Mouse (Mus musculus) limb, embryonic 13.5 days (tissue): ENCODE measurements at regions not wholly inside any gene's neighbourhood (a gene's known extent, or its start where the extent isn't known, plus 50 kb on each side); places are given as distances from the start of the nearest gene placed in this dataset.

Experiments used
- ATAC-seq: fragments of 200-750 bp; cut with Nextera tagmentation; 2 replicates; pipeline ENCODE4 v1.8.0; 2017; ENCODE audit warnings: low read depth, moderate number of reproducible peaks, moderate TSS enrichment; ENCODE audit not compliant: low FRiP score
- H3K27ac ChIP-seq: fragments of 300-500 bp; sonication (generic); 2 replicates; pipeline ENCODE4 v1.5.1; 2015; ENCODE audit warnings: inconsistent platforms, mild to moderate bottlenecking, moderate library complexity
- H3K27me3 ChIP-seq: fragments of 300-500 bp; sonication (generic); 2 replicates; pipeline ENCODE4 v1.6.1; 2015; ENCODE audit warnings: mild to moderate bottlenecking, inconsistent platforms
- H3K36me3 ChIP-seq: fragments of 300-500 bp; sonication (generic); 2 replicates; pipeline ENCODE4 v1.6.1; 2015; ENCODE audit warnings: inconsistent platforms, mild to moderate bottlenecking, moderate library complexity
- H3K4me1 ChIP-seq: fragments of 300-500 bp; sonication (generic); 2 replicates; pipeline ENCODE4 v1.6.1; 2015; ENCODE audit warnings: inconsistent platforms
- H3K4me2 ChIP-seq: fragments of 300-500 bp; sonication (generic); replicated peaks from 2 replicates; pipeline ENCODE4 v1.6.1; 2015; ENCODE audit warnings: inconsistent platforms, mild to moderate bottlenecking, moderate library complexity
- H3K4me3 ChIP-seq: fragments of 300-500 bp; sonication (generic); 2 replicates; pipeline ENCODE4 v1.5.1; 2015; ENCODE audit warnings: moderate library complexity, mild to moderate bottlenecking, inconsistent platforms
- H3K9ac ChIP-seq: fragments of 300-500 bp; sonication (generic); 2 replicates; pipeline ENCODE4 v1.6.1; 2015; ENCODE audit warnings: mild to moderate bottlenecking, inconsistent platforms
- H3K9me3 ChIP-seq: fragments of 300-500 bp; sonication (generic); 2 replicates; pipeline ENCODE4 v1.6.1; 2016; ENCODE audit warnings: inconsistent platforms
- WGBS: fragments of 180-500 bp; shearing (Covaris S2); methylation state at CpG from one replicate; pipeline ENCODE4 v1.1.7; 2015; 5-methylcytosine and 5-hydroxymethylcytosine counted together

DNA sequence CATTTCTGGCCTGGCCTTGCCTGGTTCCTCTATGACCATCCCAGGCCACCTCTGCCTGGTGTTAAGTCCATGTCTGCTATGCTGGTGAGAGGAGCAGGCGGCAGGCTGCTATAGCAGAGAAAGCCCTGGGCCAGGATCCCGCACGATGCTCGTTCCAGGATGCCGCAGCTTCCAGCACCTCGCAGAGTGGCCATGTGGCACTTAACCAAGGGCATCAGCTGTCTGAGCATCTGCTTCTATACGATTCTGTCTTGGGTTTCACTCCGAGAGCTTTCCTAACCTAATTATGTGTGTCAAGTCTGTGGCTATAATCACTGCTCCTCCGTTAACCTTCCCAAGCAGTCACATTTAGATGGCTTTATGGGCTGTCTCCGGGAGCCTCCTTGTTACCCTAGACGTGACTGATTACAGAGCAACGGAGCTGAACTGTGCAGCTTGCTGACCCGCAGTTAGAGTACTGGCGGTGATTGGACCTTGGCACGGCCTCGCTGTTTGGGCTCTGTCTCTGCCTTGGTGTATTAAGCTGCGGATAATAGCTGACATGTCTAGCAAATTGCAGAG is 64.4 kb downstream of the Ackr3 start:
- Histone ChIP-seq H3K9ac (no peak overlapping the region), H3K4me1 (peaks cover 36% of the 10 kb centered on the region), H3K36me3 (no peaks in the 10 kb centered on the region), H3K4me2 (no peak overlapping the region), H3K4me3 (no peak overlapping the region), H3K27ac (no peak overlapping the region), H3K27me3 (peaks cover 30% of the 10 kb centered on the region), H3K9me3 (0 out of 2 replicates have a peak, but pooled peaks cover 3% of the 10 kb centered on the region)
- 28% methylated on average over 17 of the region's 17 CpGs for WGBS
- no peak for ATAC-seq

DNA sequence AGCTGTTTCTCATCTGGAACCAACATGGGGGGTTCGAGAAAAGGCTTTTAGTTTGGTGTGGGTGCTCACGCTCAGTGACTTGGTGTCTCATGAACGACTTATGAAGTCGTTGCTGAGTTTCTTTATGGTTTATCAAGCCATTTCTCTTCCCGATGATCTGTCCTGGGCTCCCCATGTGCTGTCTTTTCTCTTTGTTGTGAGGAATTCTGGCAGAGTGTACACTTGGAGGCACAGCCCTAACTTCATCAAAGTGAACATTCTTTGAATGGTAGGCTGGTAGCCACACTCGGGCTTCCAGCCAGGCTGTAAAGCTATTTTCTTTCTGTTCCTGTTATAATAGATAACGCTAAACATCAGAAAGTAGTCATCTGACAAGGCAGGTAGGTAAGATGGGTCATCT is 65.2 kb downstream of the Ackr3 start:
- Histone ChIP-seq H3K4me1 (peaks cover 43% of the 10 kb centered on the region), H3K4me3 (no peak overlapping the region), H3K27me3 (peaks cover 30% of the 10 kb centered on the region), H3K9me3 (0 out of 2 replicates have a peak, but pooled peaks cover 3% of the 10 kb centered on the region), H3K27ac (peak overlapping the region; percentile 39; the same call in 1 of the 2 replicates), H3K36me3 (no peaks in the 10 kb centered on the region), H3K4me2 (no peak overlapping the region), H3K9ac (no peak overlapping the region)
- 58% methylated on average over 7 of the region's 7 CpGs for WGBS
- no peak for ATAC-seq

DNA sequence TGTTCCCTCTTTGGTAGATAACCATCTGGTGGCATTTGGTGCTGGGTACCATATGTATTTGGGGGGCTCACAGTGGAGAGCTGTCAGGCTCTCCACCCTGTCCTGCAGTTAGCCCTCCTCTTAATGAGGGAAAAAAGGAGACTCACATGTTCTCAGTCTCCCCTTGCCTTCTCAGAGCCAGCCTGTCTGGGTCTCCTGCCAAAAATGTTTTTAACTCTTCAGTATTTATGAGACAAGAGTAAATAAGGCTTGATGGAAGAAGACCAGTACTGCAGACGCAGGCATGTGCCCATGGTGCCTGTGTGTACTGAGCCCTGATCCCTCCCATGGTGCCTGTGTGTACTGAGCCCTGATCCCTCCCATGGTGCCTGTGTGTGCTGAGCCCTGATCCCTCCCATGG is 66.1 kb downstream of the Ackr3 start:
- no peak overlapping the region for H3K4me3 ChIP-seq

DNA sequence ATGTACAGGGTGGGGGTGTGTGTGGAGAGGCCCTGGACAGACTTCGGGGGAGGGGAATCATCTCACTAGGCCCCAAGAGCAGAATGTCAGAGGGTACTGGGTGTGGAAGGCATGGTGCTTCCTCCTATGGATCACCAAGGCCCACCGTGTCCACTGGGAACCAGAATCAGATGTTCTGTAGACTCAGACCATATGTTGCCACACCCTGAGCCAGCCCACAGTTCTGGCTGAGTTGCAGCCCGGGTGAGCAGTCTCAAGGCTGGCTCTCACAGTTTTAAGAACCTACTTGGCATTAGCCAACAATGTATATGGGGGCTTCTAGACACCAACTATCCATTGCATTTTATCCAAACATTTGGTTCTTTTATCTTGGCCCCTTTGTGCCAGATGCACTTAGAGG is 67.5 kb downstream of the Ackr3 start:
- no peak for ATAC-seq
- Histone ChIP-seq H3K4me3 (no peak overlapping the region), H3K27me3 (peaks cover 30% of the 10 kb centered on the region), H3K9me3 (0 out of 2 replicates have a peak, but pooled peaks cover 3% of the 10 kb centered on the region), H3K4me1 (peaks cover 47% of the 10 kb centered on the region), H3K36me3 (no peaks in the 10 kb centered on the region), H3K4me2 (no peak overlapping the region), H3K27ac (no peak overlapping the region), H3K9ac (no peak overlapping the region)
- 77% methylated on average over 3 of the region's 3 CpGs for WGBS

More for the DNA sequence above, 66.1 kb downstream of the Ackr3 start:
- Histone ChIP-seq H3K9me3 (0 out of 2 replicates have a peak, but pooled peaks cover 3% of the 10 kb centered on the region), H3K4me2 (no peak overlapping the region), H3K9ac (no peak overlapping the region), H3K4me1 (peaks cover 43% of the 10 kb centered on the region), H3K27me3 (peaks cover 30% of the 10 kb centered on the region), H3K27ac (no peak overlapping the region), H3K36me3 (no peaks in the 10 kb centered on the region)
- ATAC-seq, result no peak
- WGBS, result 63% methylated on average over 1 of the region's 1 CpGs

DNA sequence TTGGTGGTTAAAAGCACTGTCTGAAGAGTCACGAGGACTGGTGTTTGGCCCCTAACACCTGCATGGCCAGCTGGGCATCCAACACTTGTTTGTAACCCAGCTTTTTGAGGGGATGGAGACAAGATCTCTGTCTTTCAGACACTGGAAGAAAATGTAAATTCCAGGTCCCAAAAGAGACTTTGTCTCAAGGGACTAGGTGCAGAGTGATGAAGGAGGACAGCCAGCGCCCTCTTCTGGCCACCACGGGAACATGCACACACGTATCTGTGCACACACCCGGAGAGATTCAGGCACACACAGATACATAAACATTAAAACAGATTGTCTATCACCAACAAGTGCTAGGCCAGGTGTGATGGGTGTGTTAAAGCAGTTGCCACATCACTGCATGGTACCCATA is 68.6 kb downstream of the Ackr3 start:
- H3K4me1 ChIP-seq, result peaks cover 52% of the 10 kb centered on the region
- 0 out of 2 replicates have a peak overlapping the region, but pooled peaks have one; percentile 77 for H3K27ac ChIP-seq
- ATAC-seq, result no peak
- H3K4me2 ChIP-seq, result no peak overlapping the region
- H3K27me3 ChIP-seq, result peaks cover 28% of the 10 kb centered on the region
- H3K9me3 ChIP-seq, result 0 out of 2 replicates have a peak, but pooled peaks cover 3% of the 10 kb centered on the region
- WGBS, result 94% methylated on average over 5 of the region's 5 CpGs
- no peak overlapping the region for H3K9ac ChIP-seq
- no peak overlapping the region for H3K4me3 ChIP-seq
- H3K36me3 ChIP-seq, result no peaks in the 10 kb centered on the region

DNA sequence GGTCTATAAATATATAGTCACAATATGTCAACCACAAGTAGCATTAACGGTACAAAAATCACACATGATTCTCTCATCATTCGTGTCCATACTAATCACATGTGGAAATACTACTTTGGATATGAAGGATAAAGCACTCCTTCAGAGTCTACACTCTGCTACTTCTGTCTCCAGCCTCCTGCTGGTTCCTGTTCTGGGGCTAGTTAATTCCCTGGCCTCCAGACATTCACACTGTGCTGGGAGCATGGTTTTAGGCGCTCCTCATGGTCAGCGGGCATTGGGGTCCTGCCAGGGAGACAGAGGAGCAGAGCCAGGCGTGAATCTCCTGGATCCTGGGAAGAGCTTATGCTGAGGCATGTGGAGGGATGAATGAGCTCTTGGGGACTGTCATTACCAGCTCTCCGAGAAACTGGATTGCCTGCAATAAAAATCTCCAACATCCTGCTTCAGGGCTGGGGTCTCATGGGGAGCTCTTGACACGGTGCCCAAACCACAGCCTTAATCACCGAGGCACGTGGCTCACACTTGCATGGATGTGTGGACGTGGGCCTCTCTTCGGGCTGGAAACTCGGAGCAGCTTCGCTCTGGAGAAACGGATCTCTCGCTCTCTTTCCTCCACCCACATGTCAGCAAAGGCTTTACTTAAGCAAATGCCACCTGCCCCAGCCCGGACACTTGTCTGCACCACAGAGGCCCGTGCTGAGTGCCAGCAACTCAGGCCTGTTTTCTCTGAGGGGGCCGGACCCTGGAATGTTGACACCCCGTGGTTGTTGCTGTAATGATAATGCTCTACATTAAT is 69.2 kb downstream of the Ackr3 start:
- Histone ChIP-seq H3K9ac (no peak overlapping the region), H3K36me3 (no peaks in the 10 kb centered on the region), H3K4me3 (no peak overlapping the region), H3K4me2 (peak overlapping the region; percentile 9; the same call in 1 of the 2 replicates), H3K9me3 (0 out of 2 replicates have a peak, but pooled peaks cover 3% of the 10 kb centered on the region), H3K27ac (peak overlapping the region; percentile 77; the same call in 1 of the 2 replicates), H3K27me3 (peaks cover 22% of the 10 kb centered on the region), H3K4me1 (peaks cover 56% of the 10 kb centered on the region)
- ATAC-seq, result peak; percentile 82
- WGBS, result 27% methylated on average over 19 of the region's 19 CpGs

DNA sequence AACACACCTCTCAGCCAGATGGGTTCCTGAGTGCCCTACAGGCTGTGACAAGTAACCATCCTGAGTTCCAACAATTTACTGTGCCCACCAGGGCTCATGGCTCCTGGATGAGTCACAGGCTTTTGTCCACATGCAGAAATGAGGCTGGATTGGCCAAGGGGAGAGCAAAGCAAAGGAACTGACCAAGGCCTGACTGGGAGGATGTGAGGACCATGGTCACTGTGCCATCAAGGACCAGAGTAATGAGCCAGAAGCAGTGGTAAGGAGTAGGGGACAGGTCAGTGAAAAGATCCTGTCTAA is 69.8 kb downstream of the Ackr3 start:
- peaks cover 56% of the 10 kb centered on the region for H3K4me1 ChIP-seq
- no peak overlapping the region for H3K4me3 ChIP-seq
- peak overlapping the region; percentile 39; the same call in 1 of the 2 replicates for H3K27ac ChIP-seq
- ATAC-seq, result peak; percentile 13; the same call in 1 of the 2 replicates
- H3K9ac ChIP-seq, result no peak overlapping the region
- peaks cover 17% of the 10 kb centered on the region for H3K27me3 ChIP-seq
- 0 out of 2 replicates have a peak, but pooled peaks cover 3% of the 10 kb centered on the region for H3K9me3 ChIP-seq
- H3K4me2 ChIP-seq, result 0 out of 2 replicates have a peak overlapping the region, but pooled peaks have one; percentile 9
- H3K36me3 ChIP-seq, result no peaks in the 10 kb centered on the region

DNA sequence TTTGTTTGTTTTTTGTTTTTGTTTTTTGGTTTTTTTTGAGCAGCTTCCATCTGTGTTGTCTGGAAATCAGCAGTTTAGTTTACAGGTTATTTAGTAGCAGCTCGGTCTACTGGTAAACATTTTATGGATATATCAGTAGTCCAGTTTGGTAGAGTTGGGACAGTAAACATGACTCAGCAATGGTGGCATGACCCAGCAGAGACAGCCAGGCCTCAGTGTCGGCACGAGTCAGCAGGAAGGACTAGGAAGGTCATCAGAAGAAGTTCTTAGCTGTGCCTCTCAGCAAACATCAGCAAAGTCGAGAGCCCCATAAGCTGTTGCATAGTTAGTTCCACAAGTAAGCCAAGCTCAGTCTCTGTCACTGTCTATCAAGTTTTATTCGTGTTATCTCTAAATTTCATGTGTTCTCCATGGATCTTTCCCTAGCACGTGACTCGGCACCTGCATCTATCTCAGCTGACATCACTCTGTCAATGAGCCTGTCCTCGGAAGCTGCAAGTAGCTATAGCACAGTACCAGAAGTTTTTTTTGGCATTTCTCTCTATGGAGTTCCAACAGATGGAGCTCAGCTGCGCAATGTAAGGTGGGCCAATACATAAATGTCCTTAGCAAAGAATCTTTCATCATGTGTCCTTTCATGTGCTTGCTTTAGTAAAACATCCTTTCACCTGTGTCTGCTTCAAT is 71.3 kb downstream of the Ackr3 start:
- H3K4me2 ChIP-seq, result no peak overlapping the region
- no peak overlapping the region for H3K4me3 ChIP-seq
- H3K36me3 ChIP-seq, result no peaks in the 10 kb centered on the region
- WGBS, result 86% methylated on average over 9 of the region's 9 CpGs
- ATAC-seq, result no peak
- no peak overlapping the region for H3K27ac ChIP-seq
- H3K4me1 ChIP-seq, result peaks cover 58% of the 10 kb centered on the region
- H3K9me3 ChIP-seq, result 0 out of 2 replicates have a peak, but pooled peaks cover 3% of the 10 kb centered on the region
- H3K27me3 ChIP-seq, result peaks cover 10% of the 10 kb centered on the region
- H3K9ac ChIP-seq, result no peak overlapping the region

DNA sequence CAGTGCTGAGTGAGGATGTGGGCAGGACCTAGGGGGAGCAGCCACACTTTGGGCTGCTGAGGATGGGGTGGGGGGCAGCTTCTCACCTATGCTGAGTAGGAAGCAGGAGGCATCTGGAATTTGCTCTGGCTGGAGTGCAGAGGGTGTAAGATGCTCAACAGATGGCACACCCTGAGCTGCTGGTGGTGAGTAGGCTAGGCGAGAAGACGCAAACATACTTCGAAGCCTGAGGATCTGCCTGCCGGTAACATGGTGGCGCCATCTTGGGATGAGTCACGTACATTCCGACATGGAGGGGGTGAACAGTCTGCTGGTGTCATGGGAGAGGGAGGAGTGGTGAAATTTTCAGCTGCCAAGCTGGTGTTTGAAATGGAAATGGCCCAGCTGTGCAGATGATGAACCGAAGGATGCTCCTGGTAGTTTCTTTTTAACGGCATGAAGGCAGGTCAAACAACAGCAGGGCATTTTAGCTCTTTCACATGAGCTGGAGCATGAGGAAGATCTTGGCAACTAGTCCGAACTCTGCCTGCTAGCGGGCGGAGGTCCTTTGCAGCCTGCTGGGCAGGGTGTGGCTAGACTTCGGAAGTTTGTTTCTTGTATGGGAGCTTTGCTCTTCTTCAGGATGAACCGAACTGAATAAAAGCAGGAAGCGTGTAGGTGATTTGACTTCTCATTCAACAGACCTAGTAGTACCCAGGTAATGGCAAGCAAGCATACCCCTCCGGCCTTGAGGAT is 72.2 kb downstream of the Ackr3 start:
- Histone ChIP-seq H3K4me1 (peaks cover 67% of the 10 kb centered on the region), H3K36me3 (no peaks in the 10 kb centered on the region), H3K27ac (no peak overlapping the region), H3K4me3 (no peak overlapping the region), H3K9me3 (0 out of 2 replicates have a peak, but pooled peaks cover 3% of the 10 kb centered on the region), H3K27me3 (peaks cover 10% of the 10 kb centered on the region), H3K4me2 (no peak overlapping the region), H3K9ac (no peak overlapping the region)
- 88% methylated on average over 16 of the region's 16 CpGs for WGBS
- no peak for ATAC-seq

DNA sequence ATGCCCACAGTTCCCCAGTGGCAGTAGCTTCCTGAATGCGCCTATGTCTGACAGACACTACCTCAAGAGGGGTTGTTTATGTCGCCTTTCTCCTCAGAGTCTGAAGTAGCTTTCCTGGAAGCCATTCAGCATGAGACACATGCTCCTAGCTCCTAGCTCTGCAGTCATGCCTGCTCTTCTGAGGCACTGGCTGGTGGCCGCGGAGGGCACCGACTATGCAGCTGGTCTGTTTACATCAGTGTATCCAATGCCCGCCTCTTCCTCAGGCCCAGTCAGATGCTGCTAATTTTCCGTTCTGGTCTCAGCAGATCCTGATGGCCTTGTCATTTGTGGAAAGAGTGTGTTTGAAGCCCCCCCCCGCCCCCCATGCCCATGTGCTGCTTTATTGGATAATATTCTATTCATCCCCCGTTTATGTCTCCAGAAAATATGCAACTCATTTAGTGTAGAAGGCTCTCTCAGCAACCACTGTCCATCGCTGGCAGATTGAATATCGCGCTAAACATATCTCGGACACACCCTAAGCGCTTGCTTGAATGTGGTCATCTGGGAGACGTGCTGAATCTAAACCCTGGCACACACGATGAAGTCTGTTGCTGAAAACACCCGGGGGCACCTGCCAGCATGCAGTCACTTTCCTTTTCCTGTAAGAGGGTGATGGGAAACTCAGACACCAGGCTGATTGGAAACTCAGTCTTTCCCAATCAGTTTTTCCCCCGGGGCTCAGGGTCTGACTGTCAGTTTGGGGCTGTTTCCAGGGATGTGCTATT is 73.9 kb downstream of the Ackr3 start:
- H3K4me3 ChIP-seq, result no peak overlapping the region
- no peak overlapping the region for H3K9ac ChIP-seq
- no peaks in the 10 kb centered on the region for H3K9me3 ChIP-seq
- no peaks in the 10 kb centered on the region for H3K36me3 ChIP-seq
- 81% methylated on average over 18 of the region's 18 CpGs for WGBS
- ATAC-seq, result no peak
- no peak overlapping the region for H3K4me2 ChIP-seq
- H3K27ac ChIP-seq, result no peak overlapping the region
- H3K27me3 ChIP-seq, result peaks cover 10% of the 10 kb centered on the region
- H3K4me1 ChIP-seq, result peaks cover 63% of the 10 kb centered on the region
